Mouse (Mus musculus) kidney, embryonic 15.5 days (tissue): Measurements from ENCODE around the gene Vmn1r22. TPM values are rescaled to one million over a fixed set of nuclear protein-coding genes. Genes with fewer than 3 reads are reported as not detected.
A peak's percentile ranks its signal among the peaks of the same experiment; 100 is the strongest.
"Not testable (repeated sequence)": the region's sequence is repeated elsewhere in the genome, so short reads cannot be mapped to it uniquely, and the experiment has no call there.

Experiments used
- ATAC-seq: fragments of 200-750 bp; cut with Nextera tagmentation; replicated peaks from 2 replicates; pipeline ENCODE4 v1.8.0; 2017; ENCODE audit warnings: moderate TSS enrichment; ENCODE audit not compliant: low FRiP score
- H3K27ac ChIP-seq: fragments of 300-500 bp; sonication (generic); 2 replicates; pipeline ENCODE4 v1.5.1; 2015; ENCODE audit warnings: mild to moderate bottlenecking, inconsistent platforms
- H3K27me3 ChIP-seq: fragments of 300-500 bp; sonication (generic); 2 replicates; pipeline ENCODE4 v1.6.1; 2015; ENCODE audit warnings: inconsistent platforms
- H3K36me3 ChIP-seq: fragments of 300-500 bp; sonication (generic); 2 replicates; pipeline ENCODE4 v1.6.1; 2015; ENCODE audit warnings: inconsistent platforms
- H3K4me1 ChIP-seq: fragments of 300-500 bp; sonication (generic); 2 replicates; pipeline ENCODE4 v1.6.1; 2015; ENCODE audit warnings: inconsistent platforms
- H3K4me2 ChIP-seq: fragments of 300-500 bp; sonication (generic); 2 replicates; pipeline ENCODE4 v1.6.1; 2015; ENCODE audit warnings: moderate library complexity, mild to moderate bottlenecking, inconsistent platforms
- H3K4me3 ChIP-seq: fragments of 300-500 bp; sonication (generic); replicated peaks from 2 replicates; pipeline ENCODE4 v1.5.1; 2015; ENCODE audit warnings: mild to moderate bottlenecking, inconsistent platforms
- H3K9ac ChIP-seq: fragments of 300-500 bp; sonication (generic); 2 replicates; pipeline ENCODE4 v1.6.1; 2015; ENCODE audit warnings: mild to moderate bottlenecking, inconsistent platforms
- H3K9me3 ChIP-seq: fragments of 300-500 bp; sonication (generic); replicated peaks from 2 replicates; pipeline ENCODE4 v1.6.1; 2016; ENCODE audit warnings: inconsistent platforms
- WGBS: fragments of 180-500 bp; shearing (Covaris S2); methylation state at CpG from one replicate; pipeline ENCODE4 v1.1.7; 2015; ENCODE audit warnings: mixed read lengths; 5-methylcytosine and 5-hydroxymethylcytosine counted together
- polyA plus RNA-seq: library from polyadenylated mRNA; unstranded; fragments of >200 nt; fragmentation: Nextera tagmentation; extraction: Ambion mirVana; gene quantifications from 2 replicates; pipeline ENCODE4 v1.2.1, GENCODE M21; 2015

Vmn1r22 gene
- not detected in 2 replicates for polyA plus RNA-seq

GRCm38 (mm10) chr6:57907928-57908327 is at the start of gene Vmn1r22:
Gene Vmn1r22 (minus strand): TSS chr6:57908028.
- no peaks in the 10 kb centered on the region for H3K4me1 ChIP-seq
- no peak within 1 kb of the TSS for H3K27ac ChIP-seq
- H3K9ac ChIP-seq: no peak within 1 kb of the TSS
- H3K4me2 ChIP-seq: no peak within 1 kb of the TSS
- no peak within 1 kb of the TSS for H3K4me3 ChIP-seq
- H3K9me3 ChIP-seq: peaks cover 4% of the 10 kb centered on the region; the same call in 1 of the 2 replicates
- H3K27me3 ChIP-seq: no peaks in the 10 kb centered on the region
- no peaks in the 10 kb centered on the region for H3K36me3 ChIP-seq
- no peak for ATAC-seq
- WGBS: 90% methylated on average over 1 of the region's 1 CpGs

- no peaks in the 10 kb centered on the region for H3K27me3 ChIP-seq
- H3K9ac ChIP-seq: no peak within 1 kb of the TSS
- H3K36me3 ChIP-seq: no peaks in the 10 kb centered on the region
- 89% methylated on average over 1 of the region's 1 CpGs for WGBS
- no peaks in the 10 kb centered on the region for H3K9me3 ChIP-seq
- no peak for ATAC-seq
- no peaks in the 10 kb centered on the region for H3K4me1 ChIP-seq
- no peak within 1 kb of the TSS for H3K4me2 ChIP-seq
- H3K4me3 ChIP-seq: no peak within 1 kb of the TSS
- H3K27ac ChIP-seq: no peak within 1 kb of the TSS
Measured at GRCm38 (mm10) chr6:57926738-57927137, 18.9 kb upstream of the Vmn1r22 start, which contains the start of gene Vmn1r23. Gene Vmn1r23 (minus strand): TSS chr6:57926838.

GRCm38 (mm10) chr6:57859043-57860042 is 48.5 kb downstream of the Vmn1r22 start:
- Histone ChIP-seq H3K9me3 (no peaks in the 10 kb centered on the region), H3K27me3 (no peaks in the 10 kb centered on the region), H3K36me3 (no peaks in the 10 kb centered on the region), H3K27ac (no peak overlapping the region), H3K4me1 (no peaks in the 10 kb centered on the region), H3K4me2 (peak overlapping the region; percentile 32; the same call in 1 of the 2 replicates), H3K9ac (no peak overlapping the region), H3K4me3 (no peak overlapping the region)
- ATAC-seq: peak; percentile 73
- WGBS: 52% methylated on average over 6 of the region's 6 CpGs

GRCm38 (mm10) chr6:57851177-57851576 is 56.7 kb downstream of the Vmn1r22 start:
- H3K9me3 ChIP-seq, H3K27ac ChIP-seq, H3K9ac ChIP-seq, H3K36me3 ChIP-seq, H3K4me2 ChIP-seq, H3K4me3 ChIP-seq, H3K4me1 ChIP-seq, ATAC-seq, H3K27me3 ChIP-seq: not testable (repeated sequence)
- 89% methylated on average over 5 of the region's 5 CpGs for WGBS

- no peaks in the 10 kb centered on the region for H3K36me3 ChIP-seq
- H3K27me3 ChIP-seq: no peaks in the 10 kb centered on the region
- no peaks in the 10 kb centered on the region for H3K4me1 ChIP-seq
- H3K4me2 ChIP-seq: no peak within 1 kb of the TSS
- H3K9me3 ChIP-seq: no peaks in the 10 kb centered on the region
- H3K4me3 ChIP-seq: no peak within 1 kb of the TSS
- WGBS: 43% methylated on average over 1 of the region's 1 CpGs
- no peak within 1 kb of the TSS for H3K9ac ChIP-seq
- no peak for ATAC-seq
- H3K27ac ChIP-seq: no peak within 1 kb of the TSS
Measured at GRCm38 (mm10) chr6:57850286-57850685, 57.5 kb downstream of the Vmn1r22 start, which contains the start of gene Vmn1r21. Gene Vmn1r21 (minus strand): TSS chr6:57850343.

Other genes starting within 250 kb of the Vmn1r22 start
- gene Pyurf, start 215.9 kb downstream of the Vmn1r22 start, polyA plus RNA-seq: 23.1 and 23.4 TPM in 2 replicates
- gene Lancl2, start 205.5 kb downstream of the Vmn1r22 start, polyA plus RNA-seq: 33.6 and 34.6 TPM in 2 replicates
- 44.8 and 48.0 TPM in 2 replicates for gene Vopp1, start 82.9 kb downstream of the Vmn1r22 start, polyA plus RNA-seq
- gene Vmn1r21, start 57.7 kb downstream of the Vmn1r22 start, polyA plus RNA-seq: 0.14 TPM in 1 of 2 replicates, not detected in the other
- gene Vmn1r23, start 18.8 kb upstream of the Vmn1r22 start, polyA plus RNA-seq: not detected in 2 replicates
- gene Vmn1r24, start 53.5 kb upstream of the Vmn1r22 start, polyA plus RNA-seq: not detected in 2 replicates
- gene Vmn1r25, start 72.8 kb upstream of the Vmn1r22 start, polyA plus RNA-seq: not detected in 2 replicates
- not detected in 2 replicates for gene Vmn1r26, start 107.1 kb upstream of the Vmn1r22 start, polyA plus RNA-seq